Mouse (Mus musculus): ENCODE results near the gene Grip1. TPM values are rescaled to one million over a fixed set of nuclear protein-coding genes. Genes with fewer than 3 reads are reported as not detected.

Grip1 gene
- polyA plus RNA-seq, 1 experiment from 2014 or later = 0.87 TPM

- DNase-seq (ENCODE audit: low spot score) (no peak), ATAC-seq (ENCODE audit: low FRiP score, low TSS enrichment) (no peak)
- TF ChIP-seq CTCF (IDR thresholded peaks at IDR 0.05; ENCODE audit: low read depth) = no peak
Observed at GRCm38 (mm10) chr10:119834122-119834521, 380.5 kb downstream of the Grip1 start.

GRCm38 (mm10) chr10:119839645-119840044, 386.0 kb downstream of the Grip1 start:
- Histone ChIP-seq H3K36me3 (ENCODE audit: control insufficient read depth, insufficient read depth, low read length) (no peaks in the 10 kb centered on the region), H3K4me2 (replicated peaks; ENCODE audit: low read depth) (no peak overlapping the region), H3K9ac (ENCODE audit: low read length) (no peak overlapping the region), H3K4me1 (replicated peaks; ENCODE audit: control insufficient read depth, insufficient read depth) (no peaks in the 10 kb centered on the region), H3K27me3 (ENCODE audit: control insufficient read depth, insufficient read depth, low read length) (no peaks in the 10 kb centered on the region), H3K27ac (replicated peaks) (no peak overlapping the region), H3K4me3 (ENCODE audit: low read depth, low read length) (no peak overlapping the region), H3K9me3 (ENCODE audit: control insufficient read depth, low read length) (no peaks in the 10 kb centered on the region)
- ATAC-seq (ENCODE audit: low FRiP score, low TSS enrichment) = no peak
- DNase-seq (ENCODE audit: low spot score) = no peak
- 84% methylated on average over 11 of the region's 11 CpGs for WGBS
- TF ChIP-seq CTCF (IDR thresholded peaks at IDR 0.05; ENCODE audit: low read depth) (no peak), EP300 (optimal IDR thresholded peaks at IDR 0.05) (no peak)

More at GRCm38 (mm10) chr10:119834122-119834521, 380.5 kb downstream of the Grip1 start:
- Histone ChIP-seq H3K4me3 (ENCODE audit: low read depth, low read length) (no peak overlapping the region), H3K4me1 (replicated peaks; ENCODE audit: control insufficient read depth, insufficient read depth) (no peaks in the 10 kb centered on the region), H3K36me3 (ENCODE audit: control insufficient read depth, insufficient read depth, low read length) (no peaks in the 10 kb centered on the region), H3K4me2 (replicated peaks; ENCODE audit: low read depth) (no peak overlapping the region), H3K9ac (ENCODE audit: low read length) (no peak overlapping the region), H3K9me3 (ENCODE audit: control insufficient read depth, low read length) (no peaks in the 10 kb centered on the region), H3K27me3 (ENCODE audit: control insufficient read depth, insufficient read depth, low read length) (no peaks in the 10 kb centered on the region), H3K27ac (replicated peaks) (no peak overlapping the region)
- WGBS = 63% methylated on average over 4 of the region's 4 CpGs

- H3K27ac ChIP-seq (replicated peaks) = no peak overlapping the region
- H3K36me3 ChIP-seq (ENCODE audit: control insufficient read depth, insufficient read depth, low read length) = no peaks in the 10 kb centered on the region
- no peak for TF ChIP-seq EP300 (optimal IDR thresholded peaks at IDR 0.05)
- TF ChIP-seq CTCF (IDR thresholded peaks at IDR 0.05; ENCODE audit: low read depth) = no peak
- no peak overlapping the region for H3K4me3 ChIP-seq (ENCODE audit: low read depth, low read length)
- H3K4me2 ChIP-seq (replicated peaks; ENCODE audit: low read depth) = no peak overlapping the region
- no peaks in the 10 kb centered on the region for H3K9me3 ChIP-seq (ENCODE audit: control insufficient read depth, low read length)
- WGBS = 78% methylated on average over 4 of the region's 4 CpGs
- no peak for ATAC-seq (ENCODE audit: low FRiP score, low TSS enrichment)
- H3K27me3 ChIP-seq (ENCODE audit: control insufficient read depth, insufficient read depth, low read length) = no peaks in the 10 kb centered on the region
- no peaks in the 10 kb centered on the region for H3K4me1 ChIP-seq (replicated peaks; ENCODE audit: control insufficient read depth, insufficient read depth)
- no peak for DNase-seq (ENCODE audit: low spot score)
- H3K9ac ChIP-seq (ENCODE audit: low read length) = no peak overlapping the region
Observed at GRCm38 (mm10) chr10:119842004-119842403, 388.4 kb downstream of the Grip1 start.

- ATAC-seq (ENCODE audit: low FRiP score, low TSS enrichment) = no peak
- TF ChIP-seq EP300 (optimal IDR thresholded peaks at IDR 0.05) (no peak), CTCF (IDR thresholded peaks at IDR 0.05; ENCODE audit: low read depth) (no peak)
- no peak overlapping the region for H3K9ac ChIP-seq (ENCODE audit: low read length)
Observed at GRCm38 (mm10) chr10:119845705-119846410, 392.2 kb downstream of the Grip1 start.

GRCm38 (mm10) chr10:119851594-119851993, 398.0 kb downstream of the Grip1 start:
- no peak for DNase-seq (ENCODE audit: low spot score)

More at GRCm38 (mm10) chr10:119845705-119846410, 392.2 kb downstream of the Grip1 start:
- Histone ChIP-seq H3K9me3 (ENCODE audit: control insufficient read depth, low read length) (no peaks in the 10 kb centered on the region), H3K27ac (replicated peaks) (no peak overlapping the region), H3K4me2 (replicated peaks; ENCODE audit: low read depth) (no peak overlapping the region), H3K4me3 (ENCODE audit: low read depth, low read length) (no peak overlapping the region), H3K27me3 (ENCODE audit: control insufficient read depth, insufficient read depth, low read length) (no peaks in the 10 kb centered on the region), H3K36me3 (ENCODE audit: control insufficient read depth, insufficient read depth, low read length) (no peaks in the 10 kb centered on the region), H3K4me1 (replicated peaks; ENCODE audit: control insufficient read depth, insufficient read depth) (no peaks in the 10 kb centered on the region)
- 79% methylated on average over 11 of the region's 11 CpGs for WGBS
- DNase-seq (ENCODE audit: low spot score) = no peak

GRCm38 (mm10) chr10:119852582-119853135, 399.0 kb downstream of the Grip1 start:
- Histone ChIP-seq H3K9me3 (ENCODE audit: control insufficient read depth, low read length) (no peaks in the 10 kb centered on the region), H3K4me3 (ENCODE audit: low read depth, low read length) (no peak overlapping the region), H3K9ac (ENCODE audit: low read length) (no peak overlapping the region), H3K27me3 (ENCODE audit: control insufficient read depth, insufficient read depth, low read length) (no peaks in the 10 kb centered on the region), H3K36me3 (ENCODE audit: control insufficient read depth, insufficient read depth, low read length) (no peaks in the 10 kb centered on the region), H3K27ac (replicated peaks) (no peak overlapping the region), H3K4me2 (replicated peaks; ENCODE audit: low read depth) (no peak overlapping the region), H3K4me1 (replicated peaks; ENCODE audit: control insufficient read depth, insufficient read depth) (no peaks in the 10 kb centered on the region)
- TF ChIP-seq CTCF (IDR thresholded peaks at IDR 0.05; ENCODE audit: low read depth) (no peak), EP300 (optimal IDR thresholded peaks at IDR 0.05) (no peak)
- 60% methylated on average over 7 of the region's 7 CpGs for WGBS
- no peak for DNase-seq (ENCODE audit: low spot score)
- 0 out of 2 replicates have a peak, but pooled peaks have one; percentile 8 for ATAC-seq (ENCODE audit: low FRiP score, low TSS enrichment)

More at GRCm38 (mm10) chr10:119851594-119851993, 398.0 kb downstream of the Grip1 start:
- H3K4me3 ChIP-seq (ENCODE audit: low read depth, low read length) = no peak overlapping the region
- TF ChIP-seq CTCF (IDR thresholded peaks at IDR 0.05; ENCODE audit: low read depth) (no peak), EP300 (optimal IDR thresholded peaks at IDR 0.05) (no peak)
- no peaks in the 10 kb centered on the region for H3K27me3 ChIP-seq (ENCODE audit: control insufficient read depth, insufficient read depth, low read length)
- no peaks in the 10 kb centered on the region for H3K9me3 ChIP-seq (ENCODE audit: control insufficient read depth, low read length)
- no peak for ATAC-seq (ENCODE audit: low FRiP score, low TSS enrichment)
- no peak overlapping the region for H3K4me2 ChIP-seq (replicated peaks; ENCODE audit: low read depth)
- 74% methylated on average over 11 of the region's 11 CpGs for WGBS
- H3K4me1 ChIP-seq (replicated peaks; ENCODE audit: control insufficient read depth, insufficient read depth) = no peaks in the 10 kb centered on the region
- no peak overlapping the region for H3K9ac ChIP-seq (ENCODE audit: low read length)
- H3K27ac ChIP-seq (replicated peaks) = no peak overlapping the region
- no peaks in the 10 kb centered on the region for H3K36me3 ChIP-seq (ENCODE audit: control insufficient read depth, insufficient read depth, low read length)

Data from stomach, postnatal 0 days (tissue).